In the genomic region with DNA sequence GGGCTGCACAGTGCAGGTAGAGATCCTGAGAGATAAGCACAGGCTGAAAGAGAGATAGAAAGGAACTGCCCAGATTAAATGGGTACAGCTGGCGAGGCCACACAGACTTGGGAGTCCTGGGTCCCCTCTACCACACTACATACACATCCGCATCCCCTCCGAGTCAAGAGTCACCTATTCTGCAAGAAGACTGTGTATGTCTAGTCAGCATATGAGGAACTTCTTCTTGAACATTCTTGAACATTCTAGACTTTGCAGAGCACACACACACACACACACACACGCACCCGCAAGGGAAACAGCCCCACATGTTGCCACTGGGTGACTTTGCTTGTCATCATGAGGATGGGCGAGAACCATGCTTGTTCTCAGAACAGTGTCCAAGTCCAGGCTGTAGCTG, we compare ENCODE assay signal across 27 mouse cellular contexts. TPM values are rescaled to one million over a fixed set of nuclear protein-coding genes. Genes with fewer than 3 reads are reported as not detected.
DNase-seq lines count a peak whose midpoint lies in the region; ATAC-seq lines count a peak whose summit lies in the region.
"Had no signal": no experiment of that assay in that cellular context is flagged by ENCODE, and none has a peak within 500 bp of the region (broad histone marks: within the 10 kb centered on the region; RNA-seq: fewer than 3 reads in every experiment).

No protein-coding gene starts in this region.

- no peaks in the 10 kb centered on the region for H3K9me3 ChIP-seq in liver, embryonic 11.5 days (ENCODE audit: control insufficient read depth, low read length)
- no peaks in the 10 kb centered on the region for H3K9me3 ChIP-seq in liver, embryonic 12.5 days (replicated peaks)
- H3K9me3 ChIP-seq: embryonic facial prominence, embryonic 13.5 days; forebrain, embryonic 10.5 days; forebrain, embryonic 15.5 days; kidney, embryonic 15.5 days; lung, embryonic 15.5 days; neural tube, embryonic 12.5 days had no signal

- no peaks in the 10 kb centered on the region for H3K27me3 ChIP-seq in liver, embryonic 11.5 days (replicated peaks; ENCODE audit: control insufficient read depth, insufficient read depth, low read length)
- no peaks in the 10 kb centered on the region for H3K27me3 ChIP-seq in liver, embryonic 12.5 days (replicated peaks)
- H3K27me3 ChIP-seq: embryonic facial prominence, embryonic 13.5 days; forebrain, embryonic 15.5 days; neural tube, embryonic 12.5 days; Patski had no signal

- 0 out of 2 replicates have a peak, but pooled peaks have one; percentile 5 for ATAC-seq in liver, embryonic 11.5 days (replicated peaks; ENCODE audit: low FRiP score)
- ATAC-seq in liver, embryonic 12.5 days, result no peak
- peak; percentile 18 for ATAC-seq in activated CD4-positive, CD25-positive, alpha-beta regulatory T cell, adult 4 months
- ATAC-seq: forebrain, embryonic 15.5 days; midbrain, embryonic 16.5 days; Patski had no signal

- no peak for DNase-seq in liver, embryonic 11.5 days (ENCODE audit: low spot score)
- DNase-seq in CD4-positive, CD25-positive, alpha-beta regulatory T cell, adult 2 months (ENCODE audit: low read depth, low spot score), result peak; percentile 71
- DNase-seq in naive thymus-derived CD4-positive, alpha-beta T cell, adult 2 months (ENCODE audit: low read depth), result peak; percentile 75
- no peak for DNase-seq in urinary bladder, postnatal 14 days (ENCODE audit: low spot score)
- no peak for DNase-seq in layer of hippocampus, adult 11-12 months (ENCODE audit: low spot score)
- DNase-seq: adrenal gland, postnatal 25 days; cerebellum, adult 11-12 months; cerebellum, adult 9-11 months; gastrocnemius, adult 2 months; gastrocnemius, postnatal 36 days; heart, adult 18-20 months; kidney, adult 18-20 months; kidney, postnatal 4 days; liver had no signal

- H3K4me1 ChIP-seq in liver, embryonic 11.5 days (replicated peaks; ENCODE audit: control insufficient read depth, insufficient read depth, low read length), result no peaks in the 10 kb centered on the region
- no peaks in the 10 kb centered on the region for H3K4me1 ChIP-seq in liver, embryonic 12.5 days
- H3K4me1 ChIP-seq: embryonic facial prominence, embryonic 13.5 days; forebrain, embryonic 10.5 days; forebrain, embryonic 15.5 days; lung, embryonic 15.5 days had no signal

- H3K27ac ChIP-seq in liver, embryonic 11.5 days (ENCODE audit: low read depth, low read length), result no peak overlapping the region
- no peak overlapping the region for H3K27ac ChIP-seq in liver, embryonic 12.5 days
- H3K27ac ChIP-seq: embryonic facial prominence, embryonic 13.5 days; forebrain, embryonic 10.5 days; forebrain, embryonic 15.5 days; gastrocnemius, adult 2 months; hindbrain, embryonic 14.5 days; kidney, embryonic 15.5 days; lung, embryonic 15.5 days; neural tube, embryonic 12.5 days had no signal

- H3K4me3 ChIP-seq in liver, embryonic 11.5 days (ENCODE audit: low read depth, low read length), result no peak overlapping the region
- no peak overlapping the region for H3K4me3 ChIP-seq in liver, embryonic 12.5 days
- H3K4me3 ChIP-seq: embryonic facial prominence, embryonic 13.5 days; forebrain, embryonic 10.5 days; forebrain, embryonic 15.5 days; gastrocnemius, adult 2 months; kidney, embryonic 15.5 days; lung, embryonic 15.5 days; neural tube, embryonic 12.5 days had no signal

- H3K36me3 ChIP-seq in liver, embryonic 11.5 days (ENCODE audit: control insufficient read depth, insufficient read depth, low read length), result no peaks in the 10 kb centered on the region
- no peaks in the 10 kb centered on the region for H3K36me3 ChIP-seq in liver, embryonic 12.5 days
- H3K36me3 ChIP-seq: embryonic facial prominence, embryonic 13.5 days; forebrain, embryonic 10.5 days; forebrain, embryonic 15.5 days; kidney, embryonic 15.5 days; lung, embryonic 15.5 days; neural tube, embryonic 12.5 days had no signal

- 85% methylated on average over 6 of the region's 6 CpGs for WGBS in liver, embryonic 11.5 days
- WGBS in liver, embryonic 12.5 days (ENCODE audit: insufficient replicate concordance), result 74% methylated on average over 6 of the region's 6 CpGs

- no peak overlapping the region for H3K4me2 ChIP-seq in liver, embryonic 11.5 days
- H3K4me2 ChIP-seq in liver, embryonic 12.5 days, result no peak overlapping the region
- H3K4me2 ChIP-seq: embryonic facial prominence, embryonic 13.5 days; forebrain, embryonic 15.5 days; heart, embryonic 11.5 days; hindbrain, embryonic 14.5 days; kidney, embryonic 15.5 days; lung, embryonic 15.5 days; midbrain, embryonic 11.5 days; neural tube, embryonic 12.5 days had no signal

- no peak overlapping the region for H3K9ac ChIP-seq in liver, embryonic 11.5 days (ENCODE audit: low read depth, low read length)
- no peak overlapping the region for H3K9ac ChIP-seq in liver, embryonic 12.5 days
- H3K9ac ChIP-seq: embryonic facial prominence, embryonic 13.5 days; forebrain, embryonic 15.5 days; hindbrain, embryonic 14.5 days; kidney, embryonic 15.5 days; lung, embryonic 15.5 days; neural tube, embryonic 12.5 days had no signal

RNA-seq across cellular contexts. Expression of a gene that starts 40.1 kb away (rescaled TPM):
- polyA plus RNA-seq in liver, embryonic 11.5 days (2014; fragmentation: Nextera tagmentation; extraction: Ambion mirVana), result 0.77 TPM in 1 of 2 replicates, not detected in the other
- 0.23 and 0.32 TPM in 2 replicates for polyA plus RNA-seq in liver, embryonic 12.5 days (2016; fragmentation: Nextera tagmentation; extraction: Ambion mirVana)
- 100 to 1,000 TPM; 370 TPM for polyA plus RNA-seq in activated CD4-positive, CD25-positive, alpha-beta regulatory T cell, adult 4 months (2017; shearing (Covaris generic))

Comparison
In these comparisons a context has a peak if more than half of its experiments do, and no peak if none do; other contexts are left out.
1. DNase-seq: peak in CD4-positive, CD25-positive, alpha-beta regulatory T cell, adult 2 months (single experiment) and naive thymus-derived CD4-positive, alpha-beta T cell, adult 2 months (single experiment); none in liver, embryonic 11.5 days (single experiment), urinary bladder, postnatal 14 days (single experiment) and layer of hippocampus, adult 11-12 months (single experiment).
2. RNA of a gene that starts 40.1 kb away (polyA plus RNA-seq): 370 TPM in activated CD4-positive, CD25-positive, alpha-beta regulatory T cell, adult 4 months; 0.77 TPM in liver, embryonic 11.5 days and 0.23 to 0.32 TPM in liver, embryonic 12.5 days; every median in the first group is over 100 times any median in the second.